Mouse (Mus musculus) liver, embryonic 11.5 days (tissue): Measurements from ENCODE around the gene Tmco1. TPM values are rescaled to one million over a fixed set of nuclear protein-coding genes. Genes with fewer than 3 reads are reported as not detected.

Source experiments
- ATAC-seq: fragments of 200-750 bp; cut with Nextera tagmentation; replicated peaks from 2 replicates; pipeline ENCODE4 v1.8.0; 2017; ENCODE audit warnings: moderate number of reproducible peaks, mild to moderate bottlenecking, moderate TSS enrichment, moderate library complexity; ENCODE audit not compliant: low FRiP score
- DNase-seq: peaks from one replicate; pipeline ENCODE4 v3.0.0-alpha.2; 2017; ENCODE audit warnings: low spot score
- H3K27ac ChIP-seq: fragments of 300-500 bp; sonication (generic); 2 replicates; pipeline ENCODE4 v1.5.1; 2014; ENCODE audit warnings: mild to moderate bottlenecking, low read depth, low read length, control low read depth
- H3K27me3 ChIP-seq: fragments of 300-500 bp; sonication (generic); replicated peaks from 2 replicates; pipeline ENCODE4 v1.6.1; 2014; ENCODE audit warnings: low read length, mixed read lengths; ENCODE audit not compliant: control insufficient read depth, insufficient read depth
- H3K36me3 ChIP-seq: fragments of 300-500 bp; sonication (generic); 2 replicates; pipeline ENCODE4 v1.6.1; 2014; ENCODE audit warnings: mild to moderate bottlenecking, low read length, moderate library complexity, mixed read lengths; ENCODE audit not compliant: control insufficient read depth, insufficient read depth
- H3K4me1 ChIP-seq: fragments of 300-500 bp; sonication (generic); replicated peaks from 2 replicates; pipeline ENCODE4 v1.6.1; 2014; ENCODE audit warnings: low read length, mixed read lengths; ENCODE audit not compliant: control insufficient read depth, insufficient read depth
- H3K4me2 ChIP-seq: fragments of 300-500 bp; sonication (generic); 2 replicates; pipeline ENCODE4 v1.6.1; 2014; ENCODE audit warnings: mild to moderate bottlenecking, control low read depth, moderate library complexity
- H3K4me3 ChIP-seq: fragments of 300-500 bp; sonication (generic); 2 replicates; pipeline ENCODE4 v1.5.1; 2014; ENCODE audit warnings: low read depth, low read length, control low read depth
- H3K9ac ChIP-seq: fragments of 300-500 bp; sonication (generic); 2 replicates; pipeline ENCODE4 v1.6.1; 2014; ENCODE audit warnings: low read depth, low read length, control low read depth
- H3K9me3 ChIP-seq: fragments of 300-500 bp; sonication (generic); 2 replicates; pipeline ENCODE4 v1.6.1; 2016; ENCODE audit warnings: low read length, inconsistent platforms, mixed read lengths; ENCODE audit not compliant: control insufficient read depth
- WGBS: fragments of 180-500 bp; shearing (Covaris S2); extraction: QIAGEN DNeasy Blood & Tissue Kit; methylation state at CpG from one replicate; pipeline ENCODE4 v1.1.7; 2014; 5-methylcytosine and 5-hydroxymethylcytosine counted together
- polyA plus RNA-seq: library from polyadenylated mRNA; unstranded; fragments of >200 nt; fragmentation: Nextera tagmentation; extraction: Ambion mirVana; gene quantifications from 2 replicates; pipeline ENCODE4 v1.2.1, GENCODE M21; 2014

Tmco1 gene
- polyA plus RNA-seq, 1 experiment from 2014 or later: 104 TPM

GRCm38 (mm10) chr1:167269856-167270270 is 38.3 kb upstream of the Tmco1 start:
- peak overlapping the region; percentile 38; the same call in 1 of the 2 replicates for H3K9ac ChIP-seq
- H3K27me3 ChIP-seq: no peaks in the 10 kb centered on the region
- 44% methylated on average over 6 of the region's 6 CpGs for WGBS
- peak overlapping the region; percentile 87 for H3K27ac ChIP-seq
- peaks cover 70% of the 10 kb centered on the region for H3K4me1 ChIP-seq
- peak overlapping the region; percentile 17; the same call in 1 of the 2 replicates for H3K4me3 ChIP-seq
- H3K4me2 ChIP-seq: peak overlapping the region; percentile 56
- H3K9me3 ChIP-seq: no peaks in the 10 kb centered on the region
- ATAC-seq (no peak), DNase-seq (no peak)
- peaks cover 3% of the 10 kb centered on the region for H3K36me3 ChIP-seq

GRCm38 (mm10) chr1:167270342-167271111 is 37.7 kb upstream of the Tmco1 start:
- Histone ChIP-seq H3K9me3 (no peaks in the 10 kb centered on the region), H3K27me3 (no peaks in the 10 kb centered on the region), H3K9ac (peak overlapping the region; percentile 22; the same call in 1 of the 2 replicates), H3K4me3 (0 out of 2 replicates have a peak overlapping the region, but pooled peaks have one; percentile 10), H3K4me2 (peak overlapping the region; percentile 56), H3K4me1 (peaks cover 75% of the 10 kb centered on the region), H3K36me3 (peaks cover 3% of the 10 kb centered on the region), H3K27ac (peak overlapping the region; percentile 87)
- DNase-seq: no peak
- ATAC-seq: no peak
- WGBS: 27% methylated on average over 19 of the region's 19 CpGs

- H3K36me3 ChIP-seq: no peaks in the 10 kb centered on the region; the same call in none of the 2 replicates
- no peak for DNase-seq
- H3K4me2 ChIP-seq: peak overlapping the region; percentile 56
- peak overlapping the region; percentile 15; the same call in 1 of the 2 replicates for H3K4me3 ChIP-seq
- H3K4me1 ChIP-seq: peaks cover 75% of the 10 kb centered on the region
- 18% methylated on average over 4 of the region's 4 CpGs for WGBS
- no peaks in the 10 kb centered on the region for H3K27me3 ChIP-seq
- H3K9me3 ChIP-seq: no peaks in the 10 kb centered on the region
- ATAC-seq: peak; percentile 82
- H3K9ac ChIP-seq: peak overlapping the region; percentile 32
- peak overlapping the region; percentile 87 for H3K27ac ChIP-seq
Measured at GRCm38 (mm10) chr1:167271304-167271703, 36.9 kb upstream of the Tmco1 start.

GRCm38 (mm10) chr1:167271841-167272240 is 36.3 kb upstream of the Tmco1 start:
- DNase-seq (no peak), ATAC-seq (no peak)
- peak overlapping the region; percentile 87 for H3K27ac ChIP-seq
- WGBS: 32% methylated on average over 8 of the region's 8 CpGs
- no peaks in the 10 kb centered on the region; the same call in none of the 2 replicates for H3K36me3 ChIP-seq
- peaks cover 75% of the 10 kb centered on the region for H3K4me1 ChIP-seq
- H3K27me3 ChIP-seq: no peaks in the 10 kb centered on the region
- H3K9me3 ChIP-seq: no peaks in the 10 kb centered on the region
- H3K4me3 ChIP-seq: no peak overlapping the region; the same call in 1 of the 2 replicates
- H3K9ac ChIP-seq: peak overlapping the region; percentile 32
- H3K4me2 ChIP-seq: peak overlapping the region; percentile 56

- no peaks in the 10 kb centered on the region; the same call in none of the 2 replicates for H3K36me3 ChIP-seq
- H3K9ac ChIP-seq: 0 out of 2 replicates have a peak overlapping the region, but pooled peaks have one; percentile 10
- H3K4me3 ChIP-seq: peak overlapping the region; percentile 8; the same call in 1 of the 2 replicates
- peak overlapping the region; percentile 58 for H3K27ac ChIP-seq
- H3K4me2 ChIP-seq: peak overlapping the region; percentile 53
- 36% methylated on average over 14 of the region's 14 CpGs for WGBS
- no peaks in the 10 kb centered on the region for H3K9me3 ChIP-seq
- DNase-seq (no peak), ATAC-seq (peak; percentile 60)
- H3K27me3 ChIP-seq: no peaks in the 10 kb centered on the region
- H3K4me1 ChIP-seq: peaks cover 68% of the 10 kb centered on the region
Measured at GRCm38 (mm10) chr1:167273380-167274163, 34.6 kb upstream of the Tmco1 start.

- no peak for ATAC-seq
- WGBS: 77% methylated on average over 12 of the region's 12 CpGs
- H3K27ac ChIP-seq: peak overlapping the region; percentile 58; the same call in 1 of the 2 replicates
- no peaks in the 10 kb centered on the region for H3K27me3 ChIP-seq
- no peaks in the 10 kb centered on the region; the same call in 1 of the 2 replicates for H3K36me3 ChIP-seq
- peaks cover 62% of the 10 kb centered on the region for H3K4me1 ChIP-seq
- H3K4me3 ChIP-seq: no peak overlapping the region
- no peak for DNase-seq
- H3K9me3 ChIP-seq: no peaks in the 10 kb centered on the region
- peak overlapping the region; percentile 53 for H3K4me2 ChIP-seq
- H3K9ac ChIP-seq: no peak overlapping the region
Measured at GRCm38 (mm10) chr1:167274646-167275390, 33.4 kb upstream of the Tmco1 start.

GRCm38 (mm10) chr1:167278395-167278794 is 29.8 kb upstream of the Tmco1 start:
- H3K4me2 ChIP-seq: no peak overlapping the region
- ATAC-seq: no peak
- no peak for DNase-seq
- H3K36me3 ChIP-seq: no peaks in the 10 kb centered on the region
- H3K9ac ChIP-seq: no peak overlapping the region
- H3K27me3 ChIP-seq: no peaks in the 10 kb centered on the region
- no peaks in the 10 kb centered on the region for H3K9me3 ChIP-seq
- WGBS: 83% methylated on average over 6 of the region's 6 CpGs
- H3K27ac ChIP-seq: no peak overlapping the region
- peaks cover 44% of the 10 kb centered on the region for H3K4me1 ChIP-seq
- H3K4me3 ChIP-seq: no peak overlapping the region

- Histone ChIP-seq H3K36me3 (no peaks in the 10 kb centered on the region), H3K4me2 (no peak overlapping the region), H3K27me3 (no peaks in the 10 kb centered on the region), H3K9ac (no peak overlapping the region), H3K9me3 (no peaks in the 10 kb centered on the region), H3K27ac (no peak overlapping the region), H3K4me1 (peaks cover 35% of the 10 kb centered on the region), H3K4me3 (no peak overlapping the region)
- ATAC-seq: no peak
- 67% methylated on average over 13 of the region's 13 CpGs for WGBS
- no peak for DNase-seq
Measured at GRCm38 (mm10) chr1:167279160-167279715, 28.9 kb upstream of the Tmco1 start.
